Mouse (Mus musculus): ENCODE measurements around the gene Srsf6. TPM values are rescaled to one million over a fixed set of nuclear protein-coding genes. Genes with fewer than 3 reads are reported as not detected.
A peak's percentile ranks its signal among the peaks of the same experiment; 100 is the strongest.

The Srsf6 gene
- total RNA-seq, 2 experiments from 2014 or later = 116 to 118 TPM

DNA sequence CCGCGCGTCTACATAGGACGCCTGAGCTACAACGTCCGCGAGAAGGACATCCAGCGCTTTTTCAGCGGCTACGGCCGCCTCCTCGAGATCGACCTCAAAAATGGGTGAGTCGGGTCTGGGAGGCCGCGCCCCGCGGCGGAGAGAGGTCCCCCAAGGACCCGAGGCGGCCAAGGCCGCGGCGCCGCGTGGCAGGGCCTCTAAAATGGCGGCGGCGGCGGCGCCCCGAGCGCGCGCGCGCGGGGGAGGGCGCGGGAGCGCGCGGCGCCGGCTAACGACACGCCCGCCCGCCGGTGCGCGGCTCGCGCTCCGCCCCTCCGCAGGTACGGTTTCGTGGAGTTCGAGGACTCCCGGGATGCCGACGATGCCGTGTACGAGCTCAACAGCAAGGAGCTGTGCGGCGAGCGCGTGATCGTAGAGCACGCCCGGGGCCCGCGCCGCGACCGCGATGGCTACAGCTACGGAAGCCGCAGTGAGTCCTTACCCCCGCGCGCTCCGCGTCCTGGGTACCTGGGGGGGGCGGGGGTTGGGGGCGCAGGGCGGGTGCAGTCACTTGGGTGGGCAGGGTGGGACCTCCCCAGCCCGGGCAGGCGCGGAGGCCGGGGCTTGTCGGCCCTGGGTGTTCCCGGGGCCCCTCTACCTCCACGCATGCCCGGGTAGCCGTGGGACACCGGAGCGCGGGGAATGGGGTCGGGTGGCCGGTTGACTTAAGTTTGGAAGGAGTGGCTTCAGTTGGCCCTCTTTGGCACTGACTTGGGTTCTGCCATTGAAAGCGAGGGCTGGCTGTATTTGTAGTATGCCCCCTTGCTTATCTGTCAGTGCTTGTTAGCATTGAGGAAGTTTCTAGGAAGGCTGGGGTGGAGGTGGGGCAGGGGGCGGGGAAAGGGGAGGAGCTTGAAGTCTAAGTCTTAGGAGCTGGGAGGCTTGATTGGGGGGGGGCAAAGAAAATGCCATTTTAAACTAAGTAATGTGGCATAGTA is 634 bp downstream of the Srsf6 start:
- peak; percentile 59 to 77 for DNase-seq (ENCODE audit: low spot score in 2 of 2)

DNA sequence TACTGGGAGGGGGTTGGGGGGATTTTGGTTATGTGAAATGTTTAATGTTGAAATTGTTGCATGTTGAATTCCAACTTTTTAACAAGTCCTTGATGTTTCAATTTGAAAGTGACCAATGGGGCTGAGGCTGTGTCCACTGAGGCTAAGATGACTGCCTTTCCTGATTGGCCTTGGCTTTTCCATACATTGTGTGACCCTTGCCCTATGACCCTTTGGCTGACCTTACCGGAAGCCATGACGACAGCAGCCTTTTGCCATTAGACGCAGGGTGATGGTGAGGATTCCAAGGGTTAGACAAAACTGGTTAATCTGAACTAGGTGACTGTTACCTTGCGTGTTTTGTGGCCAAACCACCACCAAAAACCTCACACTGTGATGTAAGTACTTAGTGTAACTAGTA is 1.4 kb downstream of the Srsf6 start:
- no peak for DNase-seq (ENCODE audit: low spot score in 2 of 2)

DNA sequence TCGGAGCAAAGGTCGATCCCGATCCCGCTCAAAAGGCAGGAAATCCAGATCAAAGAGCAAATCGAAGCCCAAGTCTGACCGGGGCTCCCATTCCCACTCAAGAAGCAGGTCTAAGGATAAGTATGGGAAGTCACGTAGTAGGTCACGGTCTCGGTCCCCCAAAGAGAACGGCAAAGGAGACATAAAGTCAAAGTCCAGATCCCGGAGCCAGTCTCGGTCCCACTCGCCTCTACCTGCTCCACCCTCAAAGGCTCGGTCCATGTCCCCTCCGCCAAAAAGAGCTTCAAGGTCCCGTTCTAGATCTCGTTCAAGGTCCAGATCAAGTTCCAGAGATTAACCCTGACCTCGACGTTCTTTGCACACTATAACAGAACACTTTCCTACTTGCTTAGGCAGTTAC is 3.1 kb downstream of the Srsf6 start:
- no peak for DNase-seq (ENCODE audit: low spot score in 2 of 2)

- no peak for DNase-seq (ENCODE audit: low spot score in 2 of 2)
Measured at GRCm38 (mm10) chr2:162935700-162936099, 4.4 kb downstream of the Srsf6 start.

- DNase-seq (ENCODE audit: low spot score in 2 of 2) = no peak
Measured at GRCm38 (mm10) chr2:162939562-162939961, 8.2 kb downstream of the Srsf6 start.

- DNase-seq (ENCODE audit: low spot score in 2 of 2) = peak; percentile 53 to 64
Measured at GRCm38 (mm10) chr2:162943148-162943846, 12.0 kb downstream of the Srsf6 start, which contains the start of gene L3mbtl1. Gene L3mbtl1 (plus strand): TSS chr2:162943472.

- no peak for DNase-seq (ENCODE audit: low spot score in 2 of 2)
Measured at GRCm38 (mm10) chr2:162943931-162944330, 12.6 kb downstream of the Srsf6 start.

DNA sequence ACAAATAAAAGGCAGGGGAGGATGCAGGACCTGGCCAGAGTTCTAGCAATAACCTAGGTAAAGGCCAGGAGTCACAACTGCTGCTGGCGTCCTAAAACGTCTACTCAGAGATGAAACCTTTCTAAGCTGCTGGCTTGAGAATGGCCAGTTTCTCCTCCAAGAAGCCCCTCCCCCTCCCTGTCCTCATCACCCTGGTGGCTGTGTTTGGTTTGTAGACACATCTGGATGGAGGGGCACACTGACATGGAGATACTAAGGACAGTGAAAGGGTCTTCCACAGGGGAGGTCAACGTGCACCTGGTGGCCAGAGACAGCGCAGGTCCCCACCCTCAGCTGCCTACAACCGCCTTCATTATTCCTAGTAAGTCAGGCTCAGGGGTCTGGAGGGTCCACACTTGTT is 15.6 kb downstream of the Srsf6 start:
- no peak for DNase-seq (ENCODE audit: low spot score in 2 of 2)

- DNase-seq (ENCODE audit: low spot score in 2 of 2) = no peak
Measured at GRCm38 (mm10) chr2:162947736-162948135, 16.4 kb downstream of the Srsf6 start.

- DNase-seq (ENCODE audit: low spot score in 2 of 2) = no peak
Measured at GRCm38 (mm10) chr2:162948221-162948620, 16.9 kb downstream of the Srsf6 start.

- DNase-seq (ENCODE audit: low spot score in 2 of 2) = no peak
Measured at GRCm38 (mm10) chr2:162950776-162951175, 19.4 kb downstream of the Srsf6 start.

DNA sequence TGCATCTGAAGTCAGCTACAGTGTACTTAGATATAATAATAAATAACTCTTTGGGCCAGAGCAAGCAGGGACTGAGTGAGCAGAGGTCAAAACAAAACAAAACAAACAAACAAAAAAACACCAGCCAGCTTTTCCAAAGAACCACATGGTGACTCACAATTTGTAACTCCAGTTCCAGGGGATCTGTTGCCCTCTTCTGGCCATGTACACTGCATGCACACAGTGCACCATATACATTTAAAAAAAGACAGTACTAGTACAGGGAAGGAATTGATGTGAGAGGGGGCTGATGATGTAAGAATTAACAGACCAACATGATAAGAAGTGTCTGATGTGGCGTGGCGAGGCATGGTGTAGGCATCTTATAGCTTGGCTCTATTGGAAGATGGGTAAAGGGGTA is 25.5 kb downstream of the Srsf6 start:
- no peak for DNase-seq (ENCODE audit: low spot score in 2 of 2)

DNA sequence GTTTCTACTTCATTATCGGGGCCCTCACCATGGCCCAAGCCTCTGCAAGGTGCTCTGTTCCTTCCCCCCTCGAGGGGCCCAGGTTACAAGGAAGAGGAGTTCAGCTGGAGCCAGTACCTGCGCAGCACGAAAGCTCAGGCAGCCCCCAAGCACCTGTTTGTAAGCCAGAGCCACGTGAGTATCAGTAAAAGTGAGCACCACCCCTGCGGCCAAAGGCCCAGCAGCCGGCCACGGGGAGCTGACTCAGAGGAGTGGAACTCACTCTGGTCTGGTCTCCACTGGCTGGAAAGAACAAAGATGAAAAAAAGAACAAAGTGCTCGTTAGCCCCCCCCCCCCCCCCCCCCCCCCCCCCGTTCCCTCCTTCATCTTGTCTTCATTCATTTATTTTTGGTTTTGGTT is 30.0 kb downstream of the Srsf6 start:
- no peak for DNase-seq (ENCODE audit: low spot score in 2 of 2)

GRCm38 (mm10) chr2:162966734-162967133 is 35.4 kb downstream of the Srsf6 start:
- DNase-seq (ENCODE audit: low spot score in 2 of 2) = no peak

- no peak for DNase-seq (ENCODE audit: low spot score in 2 of 2)
Measured at GRCm38 (mm10) chr2:162968357-162968756, 37.0 kb downstream of the Srsf6 start.

GRCm38 (mm10) chr2:162969101-162969500 is 37.8 kb downstream of the Srsf6 start:
- no peak for DNase-seq (ENCODE audit: low spot score in 2 of 2)

- DNase-seq (ENCODE audit: low spot score in 2 of 2) = no peak
Measured at GRCm38 (mm10) chr2:162970896-162971295, 39.6 kb downstream of the Srsf6 start.

- no peak for DNase-seq (ENCODE audit: low spot score in 2 of 2)
Measured at GRCm38 (mm10) chr2:162972752-162973151, 41.4 kb downstream of the Srsf6 start.

DNA sequence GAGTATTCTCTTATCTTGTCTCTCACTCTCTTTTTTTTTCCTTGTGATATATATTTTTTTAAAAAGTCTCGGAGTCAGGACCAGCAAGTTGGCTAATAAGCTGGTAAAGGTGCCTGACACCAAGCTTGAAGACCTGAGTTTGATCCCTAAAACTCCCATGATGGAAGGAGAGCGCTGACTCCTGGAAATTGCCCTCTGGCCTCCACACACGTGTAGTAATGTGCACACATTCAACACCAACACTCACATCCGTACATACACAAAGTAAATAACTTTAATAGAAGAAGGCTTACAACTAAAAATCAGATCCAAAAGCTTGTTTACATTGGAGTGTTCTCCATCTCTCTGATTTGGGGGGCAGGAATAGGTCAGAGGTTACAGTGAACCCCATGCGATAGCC is 41.9 kb downstream of the Srsf6 start:
- DNase-seq (ENCODE audit: low spot score in 2 of 2) = no peak

DNA sequence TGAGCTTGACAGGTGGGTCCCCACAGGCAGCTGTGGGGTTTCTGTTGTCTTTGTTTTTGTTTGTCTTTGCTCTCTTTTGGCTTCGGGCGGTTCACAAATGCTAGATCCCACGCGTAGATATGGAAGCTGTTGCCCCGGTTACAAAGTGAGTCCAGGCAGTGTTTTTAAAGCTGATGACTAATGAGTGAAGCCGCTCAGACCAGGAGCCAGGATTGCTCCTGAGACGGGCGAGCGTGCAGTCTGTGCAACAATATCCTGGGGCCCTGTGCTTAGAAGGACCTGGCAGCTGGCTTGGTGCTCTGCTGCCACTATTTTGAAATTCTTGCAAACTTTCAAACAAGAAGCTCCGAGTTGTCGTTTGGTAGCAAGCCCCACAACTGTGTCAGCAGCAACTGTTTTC is 42.3 kb downstream of the Srsf6 start:
- no peak for DNase-seq (ENCODE audit: low spot score in 2 of 2)

- DNase-seq (ENCODE audit: low spot score in 2 of 2) = peak; percentile 20 to 70
Measured at GRCm38 (mm10) chr2:162975157-162975775, 43.9 kb downstream of the Srsf6 start.

- no peak for DNase-seq (ENCODE audit: low spot score in 2 of 2)
Measured at GRCm38 (mm10) chr2:162976001-162976400, 44.7 kb downstream of the Srsf6 start.

All from layer of hippocampus, postnatal 14 days (tissue).